Mouse (Mus musculus) CD4-positive helper T cell, adult 2 months (primary cell): ENCODE measurements around the gene Wnt4.

ENCODE experiments used
- DNase-seq: peaks from one replicate; pipeline ENCODE4 v3.0.0-alpha.2; 2012; ENCODE audit warnings: low read depth, missing footprints, low spot score

The Wnt4 gene

GRCm38 (mm10) chr4:137305831-137306576 lies 28.7 kb downstream of the Wnt4 start:
- DNase-seq, result no peak

- no peak for DNase-seq
Observed at GRCm38 (mm10) chr4:137306577-137306888, 29.2 kb downstream of the Wnt4 start.

- no peak for DNase-seq
Observed at GRCm38 (mm10) chr4:137306991-137307706, 29.9 kb downstream of the Wnt4 start.

GRCm38 (mm10) chr4:137308377-137308776 lies 31.1 kb downstream of the Wnt4 start:
- peak; percentile 54 for DNase-seq

- DNase-seq, result peak; percentile 42
Observed at GRCm38 (mm10) chr4:137313511-137313910, 36.2 kb downstream of the Wnt4 start.

GRCm38 (mm10) chr4:137314561-137314960 lies 37.3 kb downstream of the Wnt4 start:
- no peak for DNase-seq

GRCm38 (mm10) chr4:137315061-137315460 lies 37.8 kb downstream of the Wnt4 start:
- no peak for DNase-seq

GRCm38 (mm10) chr4:137316027-137316770 lies 38.9 kb downstream of the Wnt4 start:
- DNase-seq, result no peak

- DNase-seq, result no peak
Observed at GRCm38 (mm10) chr4:137324926-137325325, 47.6 kb downstream of the Wnt4 start.

GRCm38 (mm10) chr4:137326494-137326893 lies 49.2 kb downstream of the Wnt4 start:
- DNase-seq, result no peak

GRCm38 (mm10) chr4:137332051-137332450 lies 54.8 kb downstream of the Wnt4 start:
- no peak for DNase-seq

GRCm38 (mm10) chr4:137336468-137336867 lies 59.2 kb downstream of the Wnt4 start:
- no peak for DNase-seq

GRCm38 (mm10) chr4:137339415-137339814 lies 62.1 kb downstream of the Wnt4 start:
- DNase-seq, result no peak

GRCm38 (mm10) chr4:137342816-137343215 lies 65.5 kb downstream of the Wnt4 start:
- DNase-seq, result no peak

- peak; percentile 61 for DNase-seq
Observed at GRCm38 (mm10) chr4:137345112-137345511, 67.8 kb downstream of the Wnt4 start.

GRCm38 (mm10) chr4:137345790-137346189 lies 68.5 kb downstream of the Wnt4 start:
- DNase-seq, result peak; percentile 63
